Mouse (Mus musculus): ENCODE results near the gene Tnfrsf9. TPM values are rescaled to one million over a fixed set of nuclear protein-coding genes. Genes with fewer than 3 reads are reported as not detected.

The Tnfrsf9 gene
- 0.11 and 0.80 TPM in 2 replicates for polyA plus RNA-seq (2014; fragmentation: Nextera tagmentation; extraction: Ambion mirVana)

DNA sequence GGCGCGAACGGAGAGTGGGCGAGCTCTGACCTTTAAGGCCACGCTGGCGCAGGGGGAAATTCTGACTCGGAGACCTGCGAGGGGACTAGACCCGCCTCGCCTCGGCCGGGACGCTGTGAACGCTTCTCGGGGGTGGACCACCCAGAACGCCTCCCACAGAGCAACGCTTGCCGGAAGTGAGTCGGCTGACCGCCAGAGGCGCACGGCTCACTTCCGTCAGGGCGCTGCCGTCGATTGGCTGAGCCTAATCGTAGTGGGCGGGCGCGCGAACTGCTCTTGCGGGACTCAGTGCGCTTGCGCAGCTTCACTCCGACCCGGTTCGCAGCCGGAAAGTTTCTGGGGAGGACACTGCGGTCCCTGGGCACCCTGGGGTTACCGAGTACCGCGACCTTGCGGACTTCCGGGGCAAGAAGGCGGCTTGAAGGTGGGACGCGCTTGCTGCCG, at the start of gene Tnfrsf9, which contains the start of gene Park7:
TSS of gene Tnfrsf9 (plus strand) at position 273 of the 444 bp plus-strand sequence.
TSS of gene Park7 (minus strand) at position 148 of the 444 bp plus-strand sequence.
- Histone ChIP-seq H3K4me1 (ENCODE audit: control insufficient read depth, insufficient read depth, low read length) (peaks cover 13% of the 10 kb centered on the region), H3K4me2 (ENCODE audit: low read depth, low read length) (peak within 1 kb of the TSS; percentile 65), H3K27me3 (replicated peaks; ENCODE audit: control insufficient read depth, insufficient read depth, low read length) (no peaks in the 10 kb centered on the region), H3K27ac (replicated peaks; ENCODE audit: low read depth, low read length) (peak within 1 kb of the TSS; percentile 85), H3K4me3 (ENCODE audit: low read depth, low read length) (peak within 1 kb of the TSS; percentile 70), H3K36me3 (ENCODE audit: control insufficient read depth, insufficient read depth, low read length) (no peaks in the 10 kb centered on the region), H3K9ac (ENCODE audit: low read depth, low read length) (peak within 1 kb of the TSS; percentile 89), H3K9me3 (ENCODE audit: control insufficient read depth, low read length) (no peaks in the 10 kb centered on the region)
- WGBS = 0% methylated on average over 37 of the region's 48 CpGs
- peak; percentile 98 for DNase-seq (ENCODE audit: low spot score)
- peak; percentile 87 for ATAC-seq (ENCODE audit: low read depth)

DNA sequence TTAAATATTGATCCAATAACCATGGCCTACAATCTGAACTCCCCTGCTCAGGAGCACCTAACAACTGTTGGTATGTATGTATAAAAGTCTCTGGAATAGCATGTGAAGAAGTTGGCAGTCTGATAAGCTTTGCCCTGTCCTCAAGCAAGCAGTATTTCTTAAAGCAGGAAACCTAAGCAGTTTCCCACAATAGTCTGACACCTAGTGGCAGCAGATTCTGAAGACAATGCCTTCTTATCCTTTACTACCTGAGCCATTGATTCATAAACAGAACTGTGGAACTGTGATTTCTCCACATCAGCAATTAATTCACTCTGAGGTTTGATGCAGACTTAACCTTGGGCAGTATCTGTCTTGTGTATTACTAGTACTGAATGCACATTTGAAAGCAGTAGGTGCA, 49.0 kb upstream of the Tnfrsf9 start:
- Histone ChIP-seq H3K4me3 (ENCODE audit: low read depth, low read length) (no peak overlapping the region), H3K4me1 (ENCODE audit: control insufficient read depth, insufficient read depth, low read length) (peaks cover 9% of the 10 kb centered on the region; the same call in 1 of the 2 replicates), H3K4me2 (ENCODE audit: low read depth, low read length) (no peak overlapping the region), H3K27ac (replicated peaks; ENCODE audit: low read depth, low read length) (no peak overlapping the region), H3K9me3 (ENCODE audit: control insufficient read depth, low read length) (no peaks in the 10 kb centered on the region), H3K27me3 (replicated peaks; ENCODE audit: control insufficient read depth, insufficient read depth, low read length) (no peaks in the 10 kb centered on the region), H3K36me3 (ENCODE audit: control insufficient read depth, insufficient read depth, low read length) (peaks cover 32% of the 10 kb centered on the region), H3K9ac (ENCODE audit: low read depth, low read length) (no peak overlapping the region)
- peak; percentile 70 for DNase-seq (ENCODE audit: low spot score)
- ATAC-seq (ENCODE audit: low read depth) = no peak

DNA sequence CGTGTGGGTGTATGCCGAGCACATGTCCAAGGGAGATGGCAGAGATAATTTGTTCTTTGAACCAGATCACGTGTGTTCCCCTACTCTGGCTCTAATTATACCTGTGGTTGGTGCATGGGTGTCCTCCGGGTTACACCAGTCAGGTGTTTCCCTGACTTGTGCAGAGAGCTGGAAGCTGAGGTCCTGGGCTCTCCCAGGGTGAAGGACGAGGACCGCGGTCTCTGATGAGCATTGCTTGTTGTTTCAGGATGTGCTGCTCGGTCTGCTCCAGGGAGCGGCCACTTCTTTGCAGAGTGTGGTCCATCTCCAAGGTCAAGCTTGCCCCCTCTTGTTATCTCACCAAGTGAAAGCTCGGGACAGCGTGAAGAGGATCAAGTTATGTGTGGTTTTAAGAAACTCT, 48.3 kb upstream of the Tnfrsf9 start:
- Histone ChIP-seq H3K27ac (replicated peaks; ENCODE audit: low read depth, low read length) (no peak overlapping the region), H3K4me1 (ENCODE audit: control insufficient read depth, insufficient read depth, low read length) (peaks cover 7% of the 10 kb centered on the region; the same call in 1 of the 2 replicates), H3K9me3 (ENCODE audit: control insufficient read depth, low read length) (no peaks in the 10 kb centered on the region), H3K4me2 (ENCODE audit: low read depth, low read length) (no peak overlapping the region), H3K9ac (ENCODE audit: low read depth, low read length) (no peak overlapping the region), H3K27me3 (replicated peaks; ENCODE audit: control insufficient read depth, insufficient read depth, low read length) (no peaks in the 10 kb centered on the region), H3K36me3 (ENCODE audit: control insufficient read depth, insufficient read depth, low read length) (peaks cover 32% of the 10 kb centered on the region), H3K4me3 (ENCODE audit: low read depth, low read length) (no peak overlapping the region)
- 84% methylated on average over 11 of the region's 11 CpGs for WGBS
- ATAC-seq (ENCODE audit: low read depth) (no peak), DNase-seq (ENCODE audit: low spot score) (no peak)

DNA sequence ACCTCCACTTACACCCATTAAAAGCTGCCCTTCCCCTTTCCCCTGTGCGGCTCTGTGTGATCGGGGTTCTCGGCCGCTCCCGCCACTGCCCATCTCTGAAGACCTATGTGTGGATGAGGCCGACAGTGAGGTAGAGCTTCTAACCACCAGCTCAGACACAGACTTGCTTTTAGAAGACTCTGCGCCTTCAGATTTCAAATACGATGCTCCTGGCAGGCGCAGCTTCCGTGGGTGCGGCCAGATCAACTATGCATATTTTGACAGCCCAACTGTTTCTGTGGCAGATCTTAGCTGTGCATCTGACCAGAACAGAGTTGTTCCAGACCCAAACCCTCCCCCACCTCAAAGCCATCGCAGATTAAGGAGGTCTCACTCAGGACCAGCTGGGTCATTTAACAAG, 47.9 kb upstream of the Tnfrsf9 start:
- Histone ChIP-seq H3K9ac (ENCODE audit: low read depth, low read length) (no peak overlapping the region), H3K27me3 (replicated peaks; ENCODE audit: control insufficient read depth, insufficient read depth, low read length) (no peaks in the 10 kb centered on the region), H3K36me3 (ENCODE audit: control insufficient read depth, insufficient read depth, low read length) (peaks cover 32% of the 10 kb centered on the region), H3K4me1 (ENCODE audit: control insufficient read depth, insufficient read depth, low read length) (peaks cover 6% of the 10 kb centered on the region), H3K9me3 (ENCODE audit: control insufficient read depth, low read length) (no peaks in the 10 kb centered on the region), H3K27ac (replicated peaks; ENCODE audit: low read depth, low read length) (no peak overlapping the region), H3K4me2 (ENCODE audit: low read depth, low read length) (no peak overlapping the region), H3K4me3 (ENCODE audit: low read depth, low read length) (no peak overlapping the region)
- DNase-seq (ENCODE audit: low spot score) (no peak), ATAC-seq (ENCODE audit: low read depth) (no peak)
- 95% methylated on average over 9 of the region's 12 CpGs for WGBS

DNA sequence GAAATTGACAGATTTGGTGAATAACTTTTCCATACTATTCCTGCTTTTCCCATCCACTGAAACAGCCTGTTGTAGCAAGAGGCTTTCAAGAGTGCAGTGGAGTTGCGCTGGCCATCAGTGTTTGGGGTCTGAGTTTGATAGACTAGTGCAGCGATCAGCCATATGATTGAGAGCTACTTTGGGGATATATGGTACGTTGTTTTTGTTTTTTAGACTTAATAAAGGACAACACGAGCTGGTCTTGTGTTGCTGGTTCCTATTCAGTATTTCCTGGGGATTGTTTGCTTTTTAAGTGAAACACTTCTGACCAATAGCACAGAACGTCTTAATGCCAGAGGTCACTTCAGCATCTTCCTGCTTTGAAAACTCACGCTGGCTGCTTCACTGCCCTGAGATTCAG, 46.2 kb upstream of the Tnfrsf9 start:
- ATAC-seq (ENCODE audit: low read depth) = no peak

DNA sequence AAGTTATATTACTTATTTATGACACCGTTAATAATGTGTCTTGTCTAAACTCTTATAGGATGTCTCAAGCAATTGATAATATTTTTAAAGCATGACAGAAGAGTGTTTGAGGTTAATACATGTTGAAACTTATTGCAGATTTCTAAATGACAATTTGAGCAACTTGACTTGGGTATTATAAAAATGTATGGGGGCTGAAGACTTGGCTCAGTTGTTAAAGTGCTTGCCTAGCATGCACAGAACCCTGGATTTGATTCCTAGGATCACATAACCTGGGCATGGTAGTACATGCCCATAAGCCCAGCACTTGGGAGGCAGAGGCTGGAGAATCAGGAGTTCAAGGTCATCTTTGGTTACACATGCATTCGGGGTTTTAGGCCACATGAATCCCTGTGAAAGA, 45.5 kb upstream of the Tnfrsf9 start:
- H3K4me2 ChIP-seq (ENCODE audit: low read depth, low read length) = no peak overlapping the region
- H3K27ac ChIP-seq (replicated peaks; ENCODE audit: low read depth, low read length) = no peak overlapping the region
- no peak for ATAC-seq (ENCODE audit: low read depth)
- no peak for DNase-seq (ENCODE audit: low spot score)
- H3K9me3 ChIP-seq (ENCODE audit: control insufficient read depth, low read length) = no peaks in the 10 kb centered on the region
- no peaks in the 10 kb centered on the region for H3K27me3 ChIP-seq (replicated peaks; ENCODE audit: control insufficient read depth, insufficient read depth, low read length)
- WGBS = 67% methylated on average over 2 of the region's 2 CpGs
- peaks cover 12% of the 10 kb centered on the region for H3K4me1 ChIP-seq (ENCODE audit: control insufficient read depth, insufficient read depth, low read length)
- H3K36me3 ChIP-seq (ENCODE audit: control insufficient read depth, insufficient read depth, low read length) = peaks cover 32% of the 10 kb centered on the region
- H3K4me3 ChIP-seq (ENCODE audit: low read depth, low read length) = no peak overlapping the region
- no peak overlapping the region for H3K9ac ChIP-seq (ENCODE audit: low read depth, low read length)

More for the DNA sequence above, 46.2 kb upstream of the Tnfrsf9 start:
- H3K27me3 ChIP-seq (replicated peaks; ENCODE audit: control insufficient read depth, insufficient read depth, low read length) = no peaks in the 10 kb centered on the region
- no peak overlapping the region for H3K4me2 ChIP-seq (ENCODE audit: low read depth, low read length)
- H3K9ac ChIP-seq (ENCODE audit: low read depth, low read length) = no peak overlapping the region
- peaks cover 12% of the 10 kb centered on the region for H3K4me1 ChIP-seq (ENCODE audit: control insufficient read depth, insufficient read depth, low read length)
- H3K4me3 ChIP-seq (ENCODE audit: low read depth, low read length) = no peak overlapping the region
- no peak for DNase-seq (ENCODE audit: low spot score)
- no peak overlapping the region for H3K27ac ChIP-seq (replicated peaks; ENCODE audit: low read depth, low read length)
- peaks cover 32% of the 10 kb centered on the region for H3K36me3 ChIP-seq (ENCODE audit: control insufficient read depth, insufficient read depth, low read length)
- WGBS = 80% methylated on average over 6 of the region's 6 CpGs
- H3K9me3 ChIP-seq (ENCODE audit: control insufficient read depth, low read length) = no peaks in the 10 kb centered on the region

DNA sequence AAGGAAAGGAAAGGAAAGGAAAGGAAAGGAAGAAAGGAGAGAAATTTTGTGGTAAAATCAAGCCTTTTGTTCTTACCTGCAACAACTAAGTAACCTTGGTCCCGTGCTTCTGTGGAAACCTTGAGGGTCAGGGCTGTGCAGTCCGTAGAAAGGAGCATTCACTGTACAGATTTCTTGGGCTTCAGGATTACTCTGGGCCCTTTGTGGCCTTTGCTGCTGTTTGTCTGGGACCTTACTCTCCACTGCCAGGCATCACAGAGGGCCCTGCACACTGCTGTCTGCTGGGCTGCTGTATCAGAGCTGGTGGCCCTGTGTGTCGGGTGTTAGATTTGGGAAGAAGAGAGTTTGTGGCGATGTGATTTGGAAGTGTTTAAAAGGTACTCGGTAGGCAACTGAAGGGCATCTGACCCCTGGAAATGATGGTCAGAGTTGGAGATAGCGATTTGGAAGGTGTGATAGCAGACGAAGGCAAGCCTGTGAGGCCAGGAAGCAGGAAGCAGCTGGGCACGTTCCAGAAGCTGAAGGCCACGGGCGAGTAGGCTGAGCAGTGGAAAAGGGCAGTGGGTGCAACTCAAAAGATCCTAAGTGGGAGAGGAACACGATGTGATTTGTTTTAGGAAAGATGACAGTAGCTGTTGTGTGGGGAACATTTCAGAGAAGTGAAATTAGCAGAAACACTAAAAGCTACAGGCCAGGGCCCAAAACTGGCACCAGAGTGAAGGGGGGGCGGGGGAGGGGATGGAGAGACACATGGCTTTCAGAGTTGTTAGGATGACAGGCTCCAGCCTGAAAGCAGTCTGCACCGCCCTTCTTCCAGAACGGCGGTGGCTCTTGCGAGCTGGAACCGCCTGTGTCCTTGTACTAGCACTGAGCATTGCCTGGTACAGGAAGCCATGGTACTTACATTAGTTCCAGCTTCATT, 44.8 kb upstream of the Tnfrsf9 start:
- Histone ChIP-seq H3K4me3 (ENCODE audit: low read depth, low read length) (no peak overlapping the region), H3K9ac (ENCODE audit: low read depth, low read length) (no peak overlapping the region; the same call in 1 of the 2 replicates), H3K9me3 (ENCODE audit: control insufficient read depth, low read length) (no peaks in the 10 kb centered on the region), H3K4me2 (ENCODE audit: low read depth, low read length) (no peak overlapping the region), H3K27ac (replicated peaks; ENCODE audit: low read depth, low read length) (0 out of 2 replicates have a peak overlapping the region, but pooled peaks have one; percentile 44), H3K36me3 (ENCODE audit: control insufficient read depth, insufficient read depth, low read length) (peaks cover 32% of the 10 kb centered on the region), H3K27me3 (replicated peaks; ENCODE audit: control insufficient read depth, insufficient read depth, low read length) (no peaks in the 10 kb centered on the region), H3K4me1 (ENCODE audit: control insufficient read depth, insufficient read depth, low read length) (peaks cover 12% of the 10 kb centered on the region)
- no peak for DNase-seq (ENCODE audit: low spot score)
- ATAC-seq (ENCODE audit: low read depth) = no peak
- 58% methylated on average over 17 of the region's 17 CpGs for WGBS

DNA sequence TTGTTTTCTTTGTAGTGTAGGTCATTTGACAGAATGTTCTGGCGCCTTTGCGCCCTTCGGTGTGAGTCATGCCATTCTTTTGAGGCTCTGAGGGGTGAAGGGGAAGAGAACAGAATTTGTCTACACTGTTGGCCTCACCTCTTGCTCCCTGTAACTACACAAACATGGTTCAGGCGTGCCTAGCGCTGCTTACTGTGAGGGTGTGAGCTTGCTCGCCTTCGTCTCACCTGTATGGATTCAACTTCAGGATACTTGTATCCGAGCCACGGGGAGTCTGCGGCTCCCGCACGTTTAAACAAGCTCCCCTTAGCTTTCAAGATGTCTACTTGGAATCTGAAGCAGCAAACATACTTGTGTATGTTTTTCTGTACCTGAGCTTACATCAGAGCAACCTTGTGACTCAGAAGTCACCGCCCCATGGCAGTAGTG, 43.4 kb upstream of the Tnfrsf9 start:
- H3K4me2 ChIP-seq (ENCODE audit: low read depth, low read length) = no peak overlapping the region
- ATAC-seq (ENCODE audit: low read depth) (peak; percentile 20; the same call in 1 of the 2 replicates), DNase-seq (ENCODE audit: low spot score) (no peak)
- no peak overlapping the region for H3K4me3 ChIP-seq (ENCODE audit: low read depth, low read length)
- H3K9ac ChIP-seq (ENCODE audit: low read depth, low read length) = no peak overlapping the region
- H3K27me3 ChIP-seq (replicated peaks; ENCODE audit: control insufficient read depth, insufficient read depth, low read length) = no peaks in the 10 kb centered on the region
- peak overlapping the region; percentile 74 for H3K27ac ChIP-seq (replicated peaks; ENCODE audit: low read depth, low read length)
- peaks cover 26% of the 10 kb centered on the region for H3K36me3 ChIP-seq (ENCODE audit: control insufficient read depth, insufficient read depth, low read length)
- peaks cover 12% of the 10 kb centered on the region for H3K4me1 ChIP-seq (ENCODE audit: control insufficient read depth, insufficient read depth, low read length)
- H3K9me3 ChIP-seq (ENCODE audit: control insufficient read depth, low read length) = no peaks in the 10 kb centered on the region
- 72% methylated on average over 13 of the region's 13 CpGs for WGBS
